ENCODE assay signal across 9 mouse cellular contexts in genomic region chr16:34082494-34083469, GRCm38 (mm10).
DNase-seq lines count a peak whose midpoint lies in the region; ATAC-seq lines count a peak whose summit lies in the region.
"Had no signal": no experiment of that assay in that cellular context is flagged by ENCODE, and none has a peak within 500 bp of the region (broad histone marks: within the 10 kb centered on the region; RNA-seq: fewer than 3 reads in every experiment).

No protein-coding gene starts in this region.

- H3K4me2 ChIP-seq in intestine, embryonic 15.5 days (replicated peaks), result 0 out of 2 replicates have a peak overlapping the region, but pooled peaks have one; percentile 1

- intact Hi-C loops in gastrocnemius, postnatal 14 days (cut with DNase I; ENCODE audit: low total_unique reads), result no loop called here

- peaks cover 25% of the 10 kb centered on the region for H3K4me1 ChIP-seq in intestine, embryonic 15.5 days (replicated peaks)

- peak overlapping the region; percentile 88 for H3K27ac ChIP-seq in intestine, embryonic 15.5 days

- peak; percentile 22 for DNase-seq in gastrocnemius, postnatal 25 days
- no peak for DNase-seq in gastrocnemius, postnatal 14 days
- DNase-seq in thymus, postnatal 14 days, result peak; percentile 7
- no peak for DNase-seq in thymus, adult 18-20 months
- DNase-seq in yolk sac, embryonic 10.5 days (ENCODE audit: low spot score), result peak; percentile 16
- no peak for DNase-seq in right cerebral cortex, adult 2 months (ENCODE audit: low spot score in 2 of 2)
- DNase-seq in MN1 (ENCODE audit: low spot score), result no peak
- DNase-seq: adrenal gland, postnatal 14 days had no signal

- 90% methylated on average over 5 of the region's 5 CpGs for WGBS in intestine, embryonic 15.5 days

- H3K4me3 ChIP-seq in intestine, embryonic 15.5 days (replicated peaks), result no peak overlapping the region

- ATAC-seq in intestine, embryonic 15.5 days, result no peak

- no peaks in the 10 kb centered on the region for H3K27me3 ChIP-seq in intestine, embryonic 15.5 days (replicated peaks)

- H3K36me3 ChIP-seq in intestine, embryonic 15.5 days, result no peaks in the 10 kb centered on the region

- H3K9me3 ChIP-seq in intestine, embryonic 15.5 days, result no peaks in the 10 kb centered on the region

- no peak overlapping the region for H3K9ac ChIP-seq in intestine, embryonic 15.5 days

Comparison
In these comparisons a context has a peak if more than half of its experiments do, and no peak if none do; other contexts are left out.
1. DNase-seq: peak in gastrocnemius, postnatal 25 days (single experiment), thymus, postnatal 14 days (single experiment) and yolk sac, embryonic 10.5 days (single experiment); none in gastrocnemius, postnatal 14 days (single experiment), thymus, adult 18-20 months (0 of 2), right cerebral cortex, adult 2 months (0 of 2) and MN1 (single experiment).